Mouse (Mus musculus): ENCODE data around the gene Gm44965. TPM values are rescaled to one million over a fixed set of nuclear protein-coding genes. Genes with fewer than 3 reads are reported as not detected.
A peak's percentile ranks its signal among the peaks of the same experiment; 100 is the strongest.

Gm44965 gene
- not detected for total RNA-seq (2021)
- long read RNA-seq, experiment 1, partial matches to known transcripts: 0 of 2 reads
- long read RNA-seq, experiment 1, other reads (novel, unspliced or antisense): 2 of 2 reads
- long read RNA-seq, experiment 2, partial matches to known transcripts: 0 of 3 reads
- long read RNA-seq, experiment 2, other reads (novel, unspliced or antisense): 3 of 3 reads

GRCm38 (mm10) chr6:48593158-48594042, at the start of gene Gm44965, which contains the start of gene Repin1:
Gene Gm44965 (plus strand): TSS chr6:48593941.
Gene Repin1 (plus strand): TSS chr6:48593883.
- DNase-seq (ENCODE audit: low spot score in 2 of 2): peak; percentile 91 to 92

GRCm38 (mm10) chr6:48545251-48545650, 48.5 kb upstream of the Gm44965 start:
- DNase-seq (ENCODE audit: low spot score in 2 of 2): no peak

- no peak for DNase-seq (ENCODE audit: low spot score in 2 of 2)
Observed at GRCm38 (mm10) chr6:48546271-48546670, 47.5 kb upstream of the Gm44965 start.

GRCm38 (mm10) chr6:48546858-48547257, 46.9 kb upstream of the Gm44965 start:
- DNase-seq (ENCODE audit: low spot score in 2 of 2): no peak

- no peak for DNase-seq (ENCODE audit: low spot score in 2 of 2)
Observed at GRCm38 (mm10) chr6:48548314-48548713, 45.4 kb upstream of the Gm44965 start.

- DNase-seq (ENCODE audit: low spot score in 2 of 2): no peak
Observed at GRCm38 (mm10) chr6:48552918-48553317, 40.8 kb upstream of the Gm44965 start.

- DNase-seq (ENCODE audit: low spot score in 2 of 2): no peak
Observed at GRCm38 (mm10) chr6:48553819-48554218, 39.9 kb upstream of the Gm44965 start.

- peak; percentile 98 for DNase-seq (ENCODE audit: low spot score in 2 of 2)
Observed at GRCm38 (mm10) chr6:48554280-48555103, 39.2 kb upstream of the Gm44965 start, which contains the start of gene Lrrc61. Gene Lrrc61 (plus strand): TSS chr6:48554796.

GRCm38 (mm10) chr6:48555104-48555890, 38.4 kb upstream of the Gm44965 start:
- peak in 1 of 2 experiments; percentile 87 for DNase-seq (ENCODE audit: low spot score in 2 of 2)

- no peak for DNase-seq (ENCODE audit: low spot score in 2 of 2)
Observed at GRCm38 (mm10) chr6:48555956-48556355, 37.8 kb upstream of the Gm44965 start.

GRCm38 (mm10) chr6:48565693-48566310, 27.9 kb upstream of the Gm44965 start:
- DNase-seq (ENCODE audit: low spot score in 2 of 2): no peak

GRCm38 (mm10) chr6:48566312-48566711, 27.4 kb upstream of the Gm44965 start:
- no peak for DNase-seq (ENCODE audit: low spot score in 2 of 2)

- DNase-seq (ENCODE audit: low spot score in 2 of 2): no peak
Observed at GRCm38 (mm10) chr6:48568036-48568984, 25.4 kb upstream of the Gm44965 start.

GRCm38 (mm10) chr6:48569065-48569807, 24.5 kb upstream of the Gm44965 start:
- no peak for DNase-seq (ENCODE audit: low spot score in 2 of 2)

- DNase-seq (ENCODE audit: low spot score in 2 of 2): no peak
Observed at GRCm38 (mm10) chr6:48572014-48572413, 21.7 kb upstream of the Gm44965 start.

- DNase-seq (ENCODE audit: low spot score in 2 of 2): no peak
Observed at GRCm38 (mm10) chr6:48572572-48573061, 21.1 kb upstream of the Gm44965 start, which contains the start of gene Rarres2. Gene Rarres2 (minus strand): TSS chr6:48572789.

- DNase-seq (ENCODE audit: low spot score in 2 of 2): no peak
Observed at GRCm38 (mm10) chr6:48573280-48573679, 20.5 kb upstream of the Gm44965 start.

- DNase-seq (ENCODE audit: low spot score in 2 of 2): no peak
Observed at GRCm38 (mm10) chr6:48573981-48574380, 19.8 kb upstream of the Gm44965 start.
